Mouse (Mus musculus) macrophage (primary cell): ENCODE results near the gene Celf2. TPM values are rescaled to one million over a fixed set of nuclear protein-coding genes. Genes with fewer than 3 reads are reported as not detected.
"Not testable (repeated sequence)": the region's sequence is repeated elsewhere in the genome, so short reads cannot be mapped to it uniquely, and the experiment has no call there.

Source experiments
- H3K27ac ChIP-seq: fragments of 350-480 bp; formaldehyde crosslinking; 2 replicates; pipeline ENCODE4 v1.9.0; 2021
- H3K36me3 ChIP-seq: fragments of 350-480 bp; formaldehyde crosslinking; 2 replicates; pipeline ENCODE4 v1.9.0; 2021; ENCODE audit errors: inconsistent target
- H3K4me3 ChIP-seq: fragments of 350-480 bp; formaldehyde crosslinking; 2 replicates; pipeline ENCODE4 v1.9.0; 2021; ENCODE audit errors: inconsistent target
- H3K79me2 ChIP-seq: fragments of 350-480 bp; formaldehyde crosslinking; 2 replicates; pipeline ENCODE4 v1.9.0; 2021; ENCODE audit errors: inconsistent target
- WGBS: methylation state at CpG from one replicate; pipeline ENCODE4 v1.1.7; 2026; ENCODE audit warnings: inconsistent platforms; ENCODE audit not compliant: missing documents; 5-methylcytosine and 5-hydroxymethylcytosine counted together
- polyA plus RNA-seq: library from polyadenylated mRNA; stranded (reverse); fragments of 250-400 nt; gene quantifications from 3 replicates; pipeline ENCODE4 v1.2.4, GENCODE M21; 2018; ENCODE audit warnings: inconsistent platforms
- total RNA-seq, 78 experiments: library from RNA; depleted of rRNA; stranded (reverse); fragments of 250-400 nt; gene quantifications; 1 replicate in 9 of 78; 2 replicates in 24 of 78; 3 replicates in 43 of 78; 4 replicates in 2 of 78; pipeline ENCODE4 v1.2.4; 2018; ENCODE audit warnings: inconsistent platforms in 56 of 78

Celf2 gene
- total RNA-seq (2018; cell fraction: chromatin; rRNA removed) = 100 to 1,000 TPM in 20 of 26 experiments, 10 to 100 TPM in 6; 24.9 to 280 (median 197) TPM
- 100 to 1,000 TPM in 2 of 26 experiments, 10 to 100 TPM in 24; 60.8 to 104 (median 86.3) TPM for total RNA-seq (2018; cell fraction: cytosol; rRNA removed)
- total RNA-seq (2018; cell fraction: nucleus; rRNA removed) = 100 to 1,000 TPM in 18 of 26 experiments, 10 to 100 TPM in 8; 44.5 to 242 (median 152) TPM
- polyA plus RNA-seq = 64.6 to 142 TPM (median 80.2 TPM) in 3 replicates

DNA sequence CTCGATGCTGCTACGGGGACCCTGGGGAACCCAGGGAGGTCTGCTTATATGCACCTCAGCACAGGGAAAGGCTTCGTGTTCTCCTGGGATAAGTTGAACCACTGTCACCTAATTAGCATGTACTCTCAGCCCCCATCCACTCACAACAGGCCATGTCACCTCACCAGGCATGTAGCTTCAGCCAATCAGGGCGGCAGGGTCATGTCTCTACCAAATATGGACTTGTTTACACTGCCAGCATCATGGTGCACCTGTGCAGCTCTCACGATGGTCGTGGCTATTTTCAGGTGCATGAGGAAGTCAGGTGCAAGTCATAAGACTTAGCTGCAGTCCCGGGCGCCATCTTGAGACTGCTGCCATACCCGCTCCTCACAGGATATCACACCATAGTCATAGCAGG lies at the start of gene Celf2:
Gene Celf2 (minus strand): TSS at position 101 of the 400 bp plus-strand sequence.
- 85% methylated on average over 9 of the region's 9 CpGs for WGBS
- not testable (repeated sequence) for H3K36me3 ChIP-seq

DNA sequence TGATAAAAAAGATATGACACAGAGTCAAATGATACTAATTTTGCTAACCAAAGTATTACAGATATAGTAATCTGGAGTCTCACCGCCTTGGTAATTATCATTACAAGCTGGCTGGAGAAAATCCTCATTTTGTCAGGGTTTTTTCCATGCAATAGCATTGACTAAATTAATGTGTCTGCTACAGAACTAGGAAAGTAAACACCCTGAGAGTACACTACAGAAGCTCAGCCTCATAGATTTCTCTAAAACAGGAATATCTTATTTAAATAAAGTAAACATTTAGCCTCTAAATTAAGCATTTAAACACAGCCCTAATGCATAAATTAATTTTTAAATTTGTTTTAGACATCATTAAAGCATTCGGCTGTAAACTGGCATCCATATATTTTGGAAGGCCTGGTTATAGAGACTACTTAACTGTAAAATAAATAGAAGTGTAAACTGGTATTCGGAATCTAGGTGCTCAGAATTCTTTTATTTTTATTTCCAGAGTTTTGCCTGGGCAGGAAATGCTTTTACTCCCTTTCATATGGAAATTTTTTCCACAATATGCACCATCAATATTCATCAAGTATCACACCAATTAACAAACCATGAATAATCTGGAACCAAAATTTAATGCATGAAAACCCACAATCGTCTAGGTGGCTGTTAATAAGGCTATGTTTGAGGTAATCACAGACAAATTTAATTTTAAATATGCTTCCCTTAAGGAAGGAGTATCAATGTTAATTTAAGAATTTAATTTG lies 46.0 kb upstream of the Celf2 start:
- no peak overlapping the region for H3K27ac ChIP-seq
- H3K4me3 ChIP-seq = no peak overlapping the region
- WGBS = 85% methylated on average over 4 of the region's 4 CpGs
- no peaks in the 10 kb centered on the region for H3K79me2 ChIP-seq
- no peaks in the 10 kb centered on the region for H3K36me3 ChIP-seq

More for the DNA sequence above, at the start of gene Celf2:
- H3K79me2 ChIP-seq, H3K27ac ChIP-seq, H3K4me3 ChIP-seq: not testable (repeated sequence)

DNA sequence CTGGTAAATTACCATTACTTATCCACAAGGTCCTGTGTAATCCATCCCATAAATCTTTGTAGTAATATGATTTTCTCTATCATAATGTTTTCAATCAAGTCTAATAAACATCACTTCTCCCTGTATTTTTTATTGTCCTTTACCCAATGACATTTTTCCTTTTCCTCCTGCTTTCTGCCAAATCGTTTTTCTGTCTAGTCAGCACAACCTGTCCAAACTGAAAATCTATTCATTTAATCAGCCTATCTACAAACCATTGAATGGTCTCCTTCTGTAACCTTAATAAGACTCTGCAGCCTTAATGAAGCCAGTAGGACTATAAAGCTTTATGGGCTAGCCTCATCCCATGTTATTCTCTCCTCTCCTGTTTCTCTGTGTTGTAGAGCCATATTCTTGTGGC lies 45.2 kb upstream of the Celf2 start:
- Histone ChIP-seq H3K27ac (no peak overlapping the region), H3K79me2 (no peaks in the 10 kb centered on the region), H3K36me3 (no peaks in the 10 kb centered on the region), H3K4me3 (no peak overlapping the region)
- 67% methylated on average over 1 of the region's 1 CpGs for WGBS

DNA sequence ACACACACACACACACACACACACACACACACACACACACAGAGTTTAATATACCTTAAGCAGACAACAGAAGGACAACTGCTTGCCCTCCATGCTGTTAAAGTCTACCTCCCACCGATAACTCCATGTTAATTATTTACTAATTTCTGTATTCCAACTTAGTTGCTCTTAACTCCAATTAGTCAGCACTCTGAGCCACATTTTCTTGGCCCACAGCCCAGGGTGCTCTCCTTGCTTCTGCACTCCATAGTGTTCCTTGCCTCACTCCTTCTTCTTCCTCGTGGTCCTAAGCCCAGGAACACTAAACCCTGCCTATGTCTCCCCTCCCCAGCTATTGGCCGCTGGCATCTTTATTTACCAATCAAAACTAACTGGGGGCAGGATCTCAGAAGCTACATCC lies 43.5 kb upstream of the Celf2 start:
- Histone ChIP-seq H3K79me2 (no peaks in the 10 kb centered on the region), H3K4me3 (no peak overlapping the region), H3K27ac (no peak overlapping the region), H3K36me3 (no peaks in the 10 kb centered on the region)
- 74% methylated on average over 3 of the region's 3 CpGs for WGBS

DNA sequence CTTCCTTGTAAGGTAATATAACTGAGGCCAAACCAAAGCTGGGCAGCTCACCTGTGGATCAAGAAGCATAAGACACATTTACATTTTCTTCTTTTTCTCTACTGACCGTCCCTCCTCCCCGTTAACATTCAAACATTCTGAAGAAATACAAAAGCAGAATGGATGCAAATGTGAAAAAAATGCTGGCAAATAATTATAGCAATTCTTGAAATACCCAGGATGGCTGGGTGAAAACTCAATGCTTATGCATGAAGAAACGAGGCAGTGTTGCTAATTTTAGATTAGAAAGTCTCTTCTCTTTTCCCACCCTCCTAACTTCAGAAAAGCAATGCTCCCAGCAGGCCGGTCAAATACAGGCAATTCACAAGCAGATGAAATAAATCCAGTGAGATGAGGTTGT lies 39.5 kb upstream of the Celf2 start:
- no peaks in the 10 kb centered on the region for H3K79me2 ChIP-seq
- WGBS = 85% methylated on average over 4 of the region's 4 CpGs
- H3K27ac ChIP-seq = no peak overlapping the region
- no peaks in the 10 kb centered on the region for H3K36me3 ChIP-seq
- no peak overlapping the region for H3K4me3 ChIP-seq

DNA sequence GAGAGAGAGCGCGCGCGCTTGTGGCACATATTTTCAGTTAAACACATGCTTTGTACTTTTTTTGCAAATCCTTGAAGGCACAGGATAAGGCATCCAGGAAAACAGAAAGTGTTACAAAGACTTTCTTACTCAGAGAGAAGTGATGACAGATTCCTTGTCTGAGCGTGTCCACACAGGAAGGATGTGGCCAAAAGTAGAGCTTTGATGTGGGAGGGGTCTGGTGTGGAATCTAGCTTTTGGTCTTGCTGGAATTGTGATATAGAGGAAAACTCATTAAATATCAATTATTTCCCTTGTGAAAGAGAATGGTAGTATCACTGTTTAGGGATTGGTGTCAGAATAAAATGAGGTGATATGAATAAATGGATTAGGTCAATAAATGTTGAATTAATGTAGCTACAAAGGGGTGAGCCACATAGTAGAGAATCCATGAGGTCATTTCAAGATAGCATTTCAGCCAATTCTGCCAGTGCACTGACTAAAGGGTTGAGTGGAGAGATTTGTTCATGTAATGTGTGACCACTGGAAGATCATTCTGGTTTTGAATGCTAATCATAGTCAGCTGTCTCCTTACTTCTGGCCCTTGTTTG lies 25.3 kb upstream of the Celf2 start:
- 81% methylated on average over 5 of the region's 5 CpGs for WGBS
- Histone ChIP-seq H3K27ac (no peak overlapping the region), H3K36me3 (no peaks in the 10 kb centered on the region), H3K79me2 (no peaks in the 10 kb centered on the region), H3K4me3 (no peak overlapping the region)

DNA sequence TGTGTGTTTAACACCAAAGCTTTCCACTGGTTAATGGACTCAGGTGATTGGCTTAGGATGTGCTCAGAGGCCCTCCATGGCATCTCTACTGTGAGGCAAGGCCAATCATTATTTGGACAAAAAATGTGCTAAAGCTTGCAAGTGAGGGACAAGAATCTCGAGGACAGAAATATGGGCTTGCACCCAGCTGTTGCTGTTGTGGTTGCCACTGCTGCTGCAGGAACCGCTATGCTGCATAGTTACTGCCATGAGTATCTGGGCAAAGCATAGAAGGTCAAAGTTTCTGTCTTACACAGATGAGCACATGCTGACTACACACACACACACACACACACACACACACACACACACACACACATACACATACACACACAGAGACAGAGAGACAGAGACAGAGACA lies 24.8 kb upstream of the Celf2 start:
- no peak overlapping the region for H3K4me3 ChIP-seq
- H3K79me2 ChIP-seq = no peaks in the 10 kb centered on the region
- WGBS = 73% methylated on average over 2 of the region's 2 CpGs
- H3K27ac ChIP-seq = no peak overlapping the region
- no peaks in the 10 kb centered on the region for H3K36me3 ChIP-seq

DNA sequence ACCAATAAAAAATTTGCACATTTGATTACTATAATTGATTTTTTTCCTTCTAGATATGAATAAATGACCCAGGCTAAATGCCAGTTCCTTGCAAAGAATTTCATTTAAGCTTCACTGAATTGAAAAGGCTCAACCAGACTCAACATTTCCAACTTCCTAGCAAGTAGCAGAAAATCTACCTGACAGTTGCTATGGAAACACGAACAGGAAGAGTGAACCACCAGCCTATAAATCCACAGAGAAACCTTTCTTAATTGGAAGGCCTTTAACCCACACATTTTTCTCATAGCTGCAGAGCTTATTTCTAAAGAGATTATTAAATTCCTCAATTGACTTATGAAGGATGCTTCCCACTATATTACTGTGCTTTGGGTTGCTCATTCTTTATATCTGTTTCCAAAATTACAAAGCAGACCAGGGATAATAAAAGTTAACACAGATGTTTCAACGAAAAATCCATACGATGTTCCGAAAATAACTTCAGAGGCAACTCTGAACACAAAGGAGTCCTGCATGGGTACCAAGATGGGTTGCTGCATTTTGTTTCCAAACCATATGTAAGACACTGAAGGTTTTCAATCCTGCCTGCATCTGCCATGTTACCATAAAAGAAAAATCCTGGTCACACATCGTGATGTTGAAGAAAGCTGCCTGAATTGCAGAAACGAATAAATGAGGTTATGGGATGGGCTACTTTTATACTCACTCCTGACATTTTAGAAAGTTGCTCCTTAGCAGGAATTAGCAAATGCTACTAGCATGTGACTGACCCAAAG lies 22.0 kb upstream of the Celf2 start:
- H3K79me2 ChIP-seq = no peaks in the 10 kb centered on the region
- no peak overlapping the region for H3K27ac ChIP-seq
- no peak overlapping the region for H3K4me3 ChIP-seq
- WGBS = 83% methylated on average over 6 of the region's 6 CpGs
- H3K36me3 ChIP-seq = no peaks in the 10 kb centered on the region

DNA sequence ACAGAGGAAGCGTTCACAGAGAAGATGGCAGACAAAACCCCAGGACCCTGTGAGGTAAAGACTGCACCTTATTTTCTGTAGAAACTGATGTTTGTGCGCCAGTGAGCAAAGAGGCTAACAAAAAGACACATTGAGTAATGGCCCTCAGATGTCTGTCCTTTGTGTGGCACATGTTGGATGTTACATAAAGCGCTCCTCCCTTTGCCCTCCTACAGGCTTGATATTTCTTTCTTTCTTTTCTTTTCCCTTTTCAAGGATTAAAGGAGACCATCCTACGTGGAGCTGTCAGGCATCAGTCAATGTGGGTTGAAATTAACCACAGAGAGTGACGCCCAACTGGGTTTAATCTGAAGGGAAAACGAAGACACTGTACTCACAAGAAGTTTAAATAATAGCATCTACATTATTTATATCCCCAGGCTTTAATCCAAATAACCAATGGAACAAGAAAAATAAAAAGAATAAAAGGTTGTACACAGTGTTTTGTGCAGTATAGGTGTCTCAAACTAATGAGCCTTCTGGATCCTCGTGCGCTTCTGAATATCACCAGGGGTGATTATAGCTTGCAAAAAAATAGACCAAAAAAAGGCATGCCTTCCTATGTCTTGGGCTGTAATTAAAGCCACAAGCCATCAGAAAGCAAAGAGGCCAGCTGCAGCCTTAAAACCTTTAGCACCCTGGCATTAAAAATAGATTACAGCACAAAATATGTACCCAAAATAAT lies 21.3 kb upstream of the Celf2 start:
- Histone ChIP-seq H3K36me3 (no peaks in the 10 kb centered on the region), H3K4me3 (no peak overlapping the region), H3K79me2 (no peaks in the 10 kb centered on the region), H3K27ac (no peak overlapping the region)
- 82% methylated on average over 8 of the region's 8 CpGs for WGBS

DNA sequence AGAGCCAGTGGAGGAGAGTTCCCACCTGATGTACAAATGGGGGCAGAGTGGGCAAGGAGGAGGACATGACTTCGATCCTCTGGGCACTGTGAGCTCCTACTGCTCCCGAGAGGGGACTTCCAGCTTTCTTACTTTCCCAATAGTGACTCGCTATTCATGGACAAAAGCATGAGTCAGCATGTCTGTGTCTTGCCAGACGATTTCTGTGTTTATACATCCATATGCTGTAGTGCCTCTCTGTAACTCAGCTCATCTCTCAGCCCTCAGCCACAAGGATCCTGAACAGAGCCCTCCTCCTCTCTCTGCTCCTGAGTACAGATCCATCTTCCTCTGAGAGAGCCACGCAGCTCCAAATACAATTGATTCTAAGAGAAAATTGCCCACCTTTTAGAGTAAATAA lies 20.3 kb upstream of the Celf2 start:
- H3K79me2 ChIP-seq = no peaks in the 10 kb centered on the region
- 66% methylated on average over 4 of the region's 5 CpGs for WGBS
- H3K36me3 ChIP-seq = no peaks in the 10 kb centered on the region
- no peak overlapping the region for H3K27ac ChIP-seq
- H3K4me3 ChIP-seq = no peak overlapping the region

DNA sequence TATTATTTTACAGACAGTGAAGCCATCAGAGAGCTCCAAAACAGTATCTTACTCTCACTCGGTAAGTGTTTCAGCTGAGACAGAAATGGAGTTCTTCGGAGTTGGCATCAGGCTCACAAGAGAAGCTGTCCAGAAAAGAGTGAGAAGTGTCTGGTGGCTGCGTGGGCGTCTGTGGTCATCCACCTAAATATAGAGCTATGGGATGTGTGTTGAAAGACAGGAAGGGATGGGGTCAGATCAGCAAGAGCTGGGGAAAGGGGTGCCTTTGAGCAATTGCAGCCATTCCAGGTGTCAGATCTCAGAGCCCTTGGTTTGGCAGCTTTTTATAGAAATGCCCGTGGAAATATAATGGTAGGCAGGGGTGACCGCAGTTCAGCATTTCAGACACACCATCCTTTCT lies 17.3 kb upstream of the Celf2 start:
- Histone ChIP-seq H3K36me3 (no peaks in the 10 kb centered on the region), H3K27ac (no peak overlapping the region), H3K79me2 (no peaks in the 10 kb centered on the region), H3K4me3 (no peak overlapping the region)
- 78% methylated on average over 6 of the region's 6 CpGs for WGBS

DNA sequence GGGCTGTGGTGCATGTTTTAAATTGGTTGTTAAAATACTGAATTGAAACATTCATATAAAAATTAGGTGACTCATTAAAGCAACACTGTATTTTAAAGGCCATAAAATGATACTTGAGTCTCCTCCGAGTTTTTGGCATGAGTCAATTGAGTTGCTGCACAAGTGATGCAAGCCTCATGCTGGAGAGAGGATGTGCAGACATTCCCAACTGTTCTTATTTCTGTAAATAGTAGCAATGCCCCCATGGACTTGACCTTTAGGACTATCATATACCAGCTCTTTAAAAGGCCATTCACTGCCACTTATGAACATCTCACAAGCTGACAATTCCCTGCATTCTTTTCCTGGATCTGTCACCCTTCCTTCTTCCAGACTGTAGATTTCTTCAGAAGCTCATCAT lies 10.1 kb upstream of the Celf2 start:
- Histone ChIP-seq H3K36me3 (no peaks in the 10 kb centered on the region), H3K27ac (no peak overlapping the region), H3K79me2 (no peaks in the 10 kb centered on the region), H3K4me3 (no peak overlapping the region)
- 73% methylated on average over 1 of the region's 1 CpGs for WGBS

DNA sequence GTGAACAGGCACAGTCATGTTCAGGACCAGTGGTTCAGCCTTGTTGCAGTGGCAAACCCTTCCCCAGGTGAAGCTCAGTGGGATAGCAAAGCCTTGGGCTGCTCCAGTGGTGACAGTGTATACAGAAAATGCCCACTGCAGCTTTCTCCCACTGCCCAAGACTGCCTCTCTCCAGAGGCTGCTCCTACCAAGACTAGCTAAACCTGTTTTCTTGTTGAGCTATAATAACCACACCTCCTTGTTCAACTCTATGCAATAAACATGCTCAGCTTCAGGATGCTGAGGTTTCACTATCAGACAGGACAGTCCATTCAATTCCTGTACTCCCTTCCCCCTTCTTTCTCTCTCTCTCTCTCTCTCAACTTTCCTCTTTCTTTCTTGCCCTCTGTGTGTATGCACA lies 15.9 kb downstream of the Celf2 start:
- H3K79me2 ChIP-seq = no peaks in the 10 kb centered on the region
- no peak overlapping the region for H3K27ac ChIP-seq
- H3K4me3 ChIP-seq = no peak overlapping the region
- H3K36me3 ChIP-seq = no peaks in the 10 kb centered on the region

DNA sequence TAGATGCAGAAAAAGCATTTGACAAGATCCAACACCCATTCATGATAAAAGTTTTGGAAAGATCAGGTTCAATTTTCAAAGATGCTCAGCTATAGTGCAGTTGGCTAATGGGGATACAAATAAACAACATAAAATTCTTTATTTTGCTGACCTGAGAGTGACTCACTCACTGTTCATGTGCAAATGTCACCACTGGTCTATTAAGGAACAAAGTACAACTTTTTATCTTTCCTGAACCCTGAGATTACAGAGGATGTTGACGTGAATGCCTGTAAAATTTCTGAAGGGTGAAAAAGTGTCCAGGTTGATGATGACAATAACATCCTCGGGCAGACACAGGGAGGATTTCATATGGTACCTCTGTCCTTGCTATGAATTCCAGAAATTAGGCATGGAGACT lies 24.4 kb downstream of the Celf2 start:
- H3K27ac ChIP-seq = no peak overlapping the region
- no peaks in the 10 kb centered on the region for H3K79me2 ChIP-seq
- WGBS = 78% methylated on average over 2 of the region's 2 CpGs
- H3K4me3 ChIP-seq = no peak overlapping the region
- no peaks in the 10 kb centered on the region for H3K36me3 ChIP-seq
